Mouse (Mus musculus) hindbrain, embryonic 13.5 days (tissue): ENCODE data around the gene Gm10234. TPM values are rescaled to one million over a fixed set of nuclear protein-coding genes. Genes with fewer than 3 reads are reported as not detected.

Source experiments
- ATAC-seq: fragments of 200-750 bp; cut with Nextera tagmentation; 2 replicates; pipeline ENCODE4 v1.8.0; 2017; ENCODE audit warnings: moderate TSS enrichment; ENCODE audit not compliant: low FRiP score
- H3K27ac ChIP-seq: fragments of 300-500 bp; sonication (generic); 2 replicates; pipeline ENCODE4 v1.5.1; 2015; ENCODE audit warnings: inconsistent platforms, mild to moderate bottlenecking, moderate library complexity
- H3K27me3 ChIP-seq: fragments of 300-500 bp; sonication (generic); 2 replicates; pipeline ENCODE4 v1.6.1; 2015; ENCODE audit warnings: mild to moderate bottlenecking, inconsistent platforms
- H3K36me3 ChIP-seq: fragments of 300-500 bp; sonication (generic); 2 replicates; pipeline ENCODE4 v1.6.1; 2015; ENCODE audit warnings: mild to moderate bottlenecking, inconsistent platforms
- H3K4me1 ChIP-seq: fragments of 300-500 bp; sonication (generic); replicated peaks from 2 replicates; pipeline ENCODE4 v1.6.1; 2015; ENCODE audit warnings: inconsistent platforms
- H3K4me2 ChIP-seq: fragments of 300-500 bp; sonication (generic); 2 replicates; pipeline ENCODE4 v1.6.1; 2015; ENCODE audit warnings: inconsistent platforms, mild to moderate bottlenecking, moderate library complexity
- H3K4me3 ChIP-seq: fragments of 300-500 bp; sonication (generic); 2 replicates; pipeline ENCODE4 v1.5.1; 2015; ENCODE audit warnings: mild to moderate bottlenecking, inconsistent platforms
- H3K9ac ChIP-seq: fragments of 300-500 bp; sonication (generic); 2 replicates; pipeline ENCODE4 v1.6.1; 2015; ENCODE audit warnings: mild to moderate bottlenecking, inconsistent platforms
- H3K9me3 ChIP-seq: fragments of 300-500 bp; sonication (generic); 2 replicates; pipeline ENCODE4 v1.6.1; 2016; ENCODE audit warnings: inconsistent platforms
- WGBS: fragments of 180-500 bp; shearing (Covaris S2); methylation state at CpG from one replicate; pipeline ENCODE4 v1.1.7; 2015; 5-methylcytosine and 5-hydroxymethylcytosine counted together
- polyA plus RNA-seq: library from polyadenylated mRNA; unstranded; fragments of >200 nt; fragmentation: Nextera tagmentation; extraction: Ambion mirVana; gene quantifications from 2 replicates; pipeline ENCODE4 v1.2.1, GENCODE M21; 2015

The Gm10234 gene
- not detected in 2 replicates for polyA plus RNA-seq

DNA sequence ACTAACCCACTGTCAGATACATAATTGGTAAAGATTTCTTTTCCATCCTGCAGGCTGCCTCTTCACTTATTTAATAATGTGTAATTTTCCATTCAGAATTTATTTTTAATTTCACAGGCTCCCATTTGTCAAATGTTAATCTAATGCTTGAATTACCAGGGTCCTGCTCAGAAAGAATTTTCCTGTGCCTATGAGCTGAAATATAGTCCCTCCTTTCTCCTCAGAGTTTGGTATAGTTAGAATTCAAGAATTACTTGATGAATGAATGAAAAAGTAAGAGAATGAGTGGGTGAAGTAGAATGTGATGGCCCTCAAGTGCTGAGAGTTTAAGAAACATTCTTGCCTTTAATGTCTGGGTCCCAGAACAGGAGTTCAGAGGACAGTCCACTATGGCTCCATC lies at the start of gene Gm10234:
Gm10234 (plus strand) TSS at position 301 of the 400 bp plus-strand sequence.
- Histone ChIP-seq H3K9me3 (no peaks in the 10 kb centered on the region), H3K9ac (no peak within 1 kb of the TSS), H3K4me2 (no peak within 1 kb of the TSS), H3K4me1 (no peaks in the 10 kb centered on the region), H3K27ac (no peak within 1 kb of the TSS), H3K27me3 (no peaks in the 10 kb centered on the region), H3K4me3 (no peak within 1 kb of the TSS), H3K36me3 (no peaks in the 10 kb centered on the region)
- ATAC-seq, result no peak

DNA sequence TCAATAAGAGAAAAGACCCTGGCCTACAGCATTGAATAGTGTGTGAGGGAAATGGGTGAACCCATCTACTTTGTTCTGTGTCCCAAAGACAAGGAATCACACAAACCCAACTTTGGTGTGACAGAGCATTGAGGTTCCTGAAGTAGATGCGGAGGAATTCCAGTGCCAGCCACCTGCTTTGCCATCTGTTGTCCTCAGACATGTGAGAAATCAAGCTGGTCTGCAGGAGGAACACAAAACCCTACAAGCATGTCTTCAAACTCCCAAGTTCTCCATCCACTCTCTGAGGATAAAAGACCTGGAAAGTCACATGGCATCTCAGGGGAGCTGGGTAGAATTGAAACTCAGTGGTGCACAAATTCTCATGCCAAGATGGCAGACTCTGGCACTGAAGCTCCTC lies 44.3 kb upstream of the Gm10234 start:
- Histone ChIP-seq H3K9me3 (no peaks in the 10 kb centered on the region; the same call in 1 of the 2 replicates), H3K9ac (no peak overlapping the region), H3K4me1 (no peaks in the 10 kb centered on the region), H3K4me3 (no peak overlapping the region), H3K27ac (no peak overlapping the region), H3K36me3 (no peaks in the 10 kb centered on the region), H3K27me3 (no peaks in the 10 kb centered on the region), H3K4me2 (no peak overlapping the region)
- 94% methylated on average over 1 of the region's 1 CpGs for WGBS
- no peak for ATAC-seq

DNA sequence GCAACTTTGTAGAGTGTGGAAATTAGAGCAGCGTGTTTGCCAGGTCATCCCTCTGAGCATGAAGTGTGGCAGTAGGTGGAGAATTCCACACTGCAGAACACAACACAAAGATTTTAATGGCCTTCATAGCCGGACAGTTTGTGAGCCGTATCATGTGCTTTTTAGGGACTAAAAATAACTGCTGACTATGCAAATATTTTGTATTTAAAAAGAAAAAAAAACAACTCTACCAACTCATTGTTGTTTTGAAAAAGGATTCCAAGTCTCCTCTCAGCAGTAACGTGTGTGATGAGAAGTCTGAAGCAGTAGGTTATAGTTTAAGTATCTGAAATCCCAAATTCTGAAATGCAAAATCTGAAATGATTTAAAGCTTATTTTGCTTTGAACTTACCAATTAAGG lies 25.9 kb upstream of the Gm10234 start:
- no peak for ATAC-seq
- H3K27ac ChIP-seq, result no peak overlapping the region
- H3K27me3 ChIP-seq, result no peaks in the 10 kb centered on the region
- 87% methylated on average over 4 of the region's 4 CpGs for WGBS
- no peaks in the 10 kb centered on the region for H3K36me3 ChIP-seq
- no peaks in the 10 kb centered on the region for H3K4me1 ChIP-seq
- H3K9me3 ChIP-seq, result no peaks in the 10 kb centered on the region
- no peak overlapping the region for H3K9ac ChIP-seq
- H3K4me2 ChIP-seq, result no peak overlapping the region
- H3K4me3 ChIP-seq, result no peak overlapping the region

DNA sequence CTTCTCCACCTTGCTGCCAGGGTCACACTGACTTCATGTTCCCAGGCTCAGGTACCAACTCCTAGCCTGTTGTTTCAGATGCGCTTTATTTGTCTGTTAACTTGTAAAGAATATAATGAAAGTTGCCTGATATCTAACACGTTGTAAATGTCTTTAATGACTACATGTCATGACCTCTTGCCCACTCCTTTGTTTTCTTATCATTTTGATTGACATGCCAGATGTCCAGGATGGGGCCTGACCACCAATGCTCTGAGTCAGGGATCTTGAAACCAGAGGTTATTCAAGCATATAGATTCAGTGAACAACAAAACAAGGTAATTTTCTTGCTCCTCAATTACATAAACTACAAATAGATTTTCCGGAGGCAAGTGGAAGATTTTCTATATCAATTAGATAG lies 23.5 kb upstream of the Gm10234 start:
- WGBS, result 74% methylated on average over 3 of the region's 3 CpGs
- H3K36me3 ChIP-seq, result no peaks in the 10 kb centered on the region
- no peak for ATAC-seq

DNA sequence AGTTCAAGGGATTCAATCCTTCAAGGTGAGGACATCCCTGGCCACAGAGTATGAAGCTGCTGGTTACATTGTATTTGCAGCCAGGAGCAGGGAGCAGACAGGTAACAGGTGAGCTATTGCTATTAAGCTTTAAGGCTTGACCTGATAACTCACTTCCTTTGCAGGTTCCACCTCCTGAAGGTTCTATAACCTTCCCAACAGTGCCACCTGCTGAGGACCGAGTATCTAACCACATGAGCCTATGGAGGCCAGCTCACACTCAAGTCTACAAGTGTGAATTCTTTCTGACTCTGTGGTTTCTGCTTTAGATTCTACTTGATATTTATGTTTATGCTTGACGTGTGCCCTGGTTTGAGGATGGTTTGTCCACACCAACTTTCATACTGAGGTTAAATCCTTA lies 21.3 kb upstream of the Gm10234 start:
- Histone ChIP-seq H3K4me1 (no peaks in the 10 kb centered on the region), H3K9ac (no peak overlapping the region), H3K4me3 (no peak overlapping the region), H3K4me2 (no peak overlapping the region), H3K27ac (no peak overlapping the region), H3K27me3 (no peaks in the 10 kb centered on the region), H3K36me3 (no peaks in the 10 kb centered on the region), H3K9me3 (no peaks in the 10 kb centered on the region)
- 83% methylated on average over 2 of the region's 2 CpGs for WGBS
- no peak for ATAC-seq

More for the DNA sequence above, 23.5 kb upstream of the Gm10234 start:
- Histone ChIP-seq H3K27me3 (no peaks in the 10 kb centered on the region), H3K9me3 (no peaks in the 10 kb centered on the region), H3K4me1 (no peaks in the 10 kb centered on the region), H3K27ac (no peak overlapping the region), H3K9ac (no peak overlapping the region), H3K4me2 (no peak overlapping the region), H3K4me3 (no peak overlapping the region)

DNA sequence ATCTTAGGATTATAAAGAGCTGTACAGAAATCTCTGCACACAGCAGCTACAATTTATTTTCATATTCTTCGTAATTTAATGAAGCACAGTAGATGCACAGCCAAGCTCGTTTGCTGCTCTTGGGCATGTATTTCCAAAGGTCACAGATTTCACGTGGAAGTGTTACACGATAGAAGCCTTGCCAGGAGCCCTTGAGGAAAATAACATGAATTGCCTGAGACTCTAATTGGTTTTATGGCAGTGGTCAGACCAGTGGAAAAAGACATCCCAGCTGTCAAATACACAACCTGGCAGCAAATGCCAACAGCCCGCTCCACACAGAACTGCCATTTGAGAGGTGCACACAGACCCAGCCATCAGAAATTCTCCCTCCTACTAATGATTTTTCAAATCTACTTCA lies 9.3 kb downstream of the Gm10234 start:
- H3K27me3 ChIP-seq, result no peaks in the 10 kb centered on the region
- no peaks in the 10 kb centered on the region for H3K9me3 ChIP-seq
- no peak overlapping the region for H3K9ac ChIP-seq
- H3K27ac ChIP-seq, result peak overlapping the region; percentile 4; the same call in 1 of the 2 replicates
- H3K4me1 ChIP-seq, result 0 out of 2 replicates have a peak, but pooled peaks cover 5% of the 10 kb centered on the region
- no peak overlapping the region for H3K4me2 ChIP-seq
- no peak for ATAC-seq
- H3K4me3 ChIP-seq, result no peak overlapping the region
- 73% methylated on average over 5 of the region's 5 CpGs for WGBS
- H3K36me3 ChIP-seq, result no peaks in the 10 kb centered on the region

DNA sequence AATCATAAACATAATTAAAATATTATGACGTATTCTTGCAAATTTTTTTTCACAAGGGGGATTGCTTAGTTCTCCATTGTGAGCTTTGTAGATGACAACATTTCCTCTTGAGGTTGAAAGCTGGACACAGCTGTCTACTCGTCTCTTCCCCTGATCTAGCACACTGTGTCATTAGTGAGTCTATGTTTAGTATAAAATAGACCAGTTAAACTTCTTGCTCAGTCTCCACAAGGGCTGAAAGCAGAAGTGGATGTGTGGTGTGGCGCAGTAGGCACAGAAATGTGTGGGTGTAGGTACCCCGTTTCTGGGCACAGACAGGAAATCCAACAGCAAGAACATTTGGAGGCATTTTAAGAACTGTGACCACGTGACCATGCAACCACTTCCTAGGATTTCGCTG lies 12.9 kb downstream of the Gm10234 start:
- WGBS, result 95% methylated on average over 6 of the region's 6 CpGs
- Histone ChIP-seq H3K27me3 (no peaks in the 10 kb centered on the region), H3K4me3 (no peak overlapping the region), H3K27ac (no peak overlapping the region), H3K36me3 (no peaks in the 10 kb centered on the region), H3K9me3 (no peaks in the 10 kb centered on the region), H3K9ac (no peak overlapping the region), H3K4me2 (no peak overlapping the region), H3K4me1 (0 out of 2 replicates have a peak, but pooled peaks cover 5% of the 10 kb centered on the region)
- no peak for ATAC-seq

DNA sequence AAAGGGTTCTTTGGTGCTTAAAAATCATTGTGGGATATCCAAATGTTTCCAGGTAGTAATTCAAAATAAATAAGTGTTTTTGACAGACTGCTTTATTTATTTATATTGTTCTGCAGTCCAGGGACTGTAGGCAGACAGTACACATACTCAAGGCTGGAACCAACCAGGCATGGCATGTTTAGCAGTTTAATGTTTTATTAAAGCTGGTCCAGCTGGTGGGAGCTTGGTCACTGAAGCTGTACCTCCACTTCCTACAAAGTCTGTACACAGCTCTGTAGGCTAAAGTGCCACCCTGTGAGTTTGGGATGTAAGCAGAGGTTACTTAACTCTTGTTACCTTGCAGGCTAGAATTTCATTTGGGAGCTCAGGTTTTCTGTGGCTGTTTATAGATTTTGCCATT lies 27.5 kb downstream of the Gm10234 start:
- Histone ChIP-seq H3K27ac (no peak overlapping the region), H3K36me3 (no peaks in the 10 kb centered on the region), H3K4me1 (no peaks in the 10 kb centered on the region), H3K9ac (no peak overlapping the region), H3K4me2 (no peak overlapping the region), H3K9me3 (no peaks in the 10 kb centered on the region), H3K27me3 (no peaks in the 10 kb centered on the region), H3K4me3 (no peak overlapping the region)
- no peak for ATAC-seq

DNA sequence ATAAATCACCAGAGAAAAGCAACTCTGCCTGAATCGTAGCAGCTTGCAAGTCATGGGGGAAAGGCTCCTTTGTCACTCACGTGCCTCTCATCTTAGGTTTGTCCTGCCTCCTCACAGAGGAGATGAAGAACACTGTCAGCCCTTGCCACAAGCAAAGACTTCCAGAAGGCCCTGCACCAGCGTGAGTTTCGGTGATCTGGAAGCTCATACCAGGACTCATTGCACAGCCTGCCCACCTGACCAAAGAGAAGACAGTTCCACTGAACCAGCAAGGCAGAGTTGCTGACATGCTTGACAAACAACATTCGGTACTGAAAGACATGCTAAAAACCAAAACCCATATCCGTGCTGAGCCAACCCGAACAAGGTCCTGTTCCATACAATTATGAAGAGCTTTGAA lies 31.1 kb downstream of the Gm10234 start:
- ATAC-seq, result no peak
- Histone ChIP-seq H3K9me3 (no peaks in the 10 kb centered on the region), H3K4me1 (no peaks in the 10 kb centered on the region), H3K36me3 (no peaks in the 10 kb centered on the region), H3K4me3 (no peak overlapping the region), H3K4me2 (no peak overlapping the region), H3K9ac (no peak overlapping the region), H3K27ac (no peak overlapping the region), H3K27me3 (no peaks in the 10 kb centered on the region)
- WGBS, result 93% methylated on average over 7 of the region's 7 CpGs

DNA sequence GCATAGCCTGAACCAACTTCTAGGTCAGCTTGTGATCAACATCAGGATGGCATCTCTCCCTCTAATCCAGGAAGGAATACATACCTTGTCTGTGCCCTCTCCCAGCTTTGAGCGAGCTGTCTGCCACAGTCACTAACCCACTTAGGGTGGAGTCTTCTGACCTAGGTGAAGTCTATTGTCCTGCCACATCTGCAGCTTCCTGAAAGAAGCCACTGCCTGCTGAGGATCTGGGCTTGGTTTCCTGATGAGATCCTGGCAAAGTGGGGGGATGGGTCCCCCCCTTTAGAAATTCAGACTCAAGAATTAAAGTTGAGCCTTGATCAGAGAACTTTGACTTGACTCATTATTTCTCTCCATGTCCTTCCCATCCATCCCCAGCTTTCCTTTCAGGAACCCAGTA lies 32.0 kb downstream of the Gm10234 start:
- no peaks in the 10 kb centered on the region for H3K4me1 ChIP-seq

DNA sequence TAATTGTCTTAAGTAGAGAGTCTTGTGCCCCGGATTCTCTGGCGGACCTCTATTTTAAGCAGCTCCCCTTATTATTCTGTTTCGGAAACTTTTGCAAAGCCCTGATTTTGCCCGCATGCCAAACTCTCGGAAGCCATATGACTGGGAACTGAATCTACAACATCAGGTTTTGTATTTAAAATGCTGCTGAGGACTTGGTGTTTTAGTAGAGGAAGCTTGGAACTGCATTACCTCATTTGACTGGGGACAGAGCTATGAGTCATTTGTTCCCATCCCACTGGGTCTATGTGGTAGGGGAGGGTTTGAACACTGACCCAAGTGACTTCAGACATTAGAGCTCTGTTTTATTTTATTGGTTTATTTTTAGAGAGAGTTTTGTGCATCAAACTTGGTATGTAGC lies 38.2 kb downstream of the Gm10234 start:
- WGBS, result 93% methylated on average over 5 of the region's 5 CpGs

More for the DNA sequence above, 32.0 kb downstream of the Gm10234 start:
- Histone ChIP-seq H3K36me3 (no peaks in the 10 kb centered on the region), H3K9me3 (no peaks in the 10 kb centered on the region), H3K9ac (no peak overlapping the region), H3K27me3 (no peaks in the 10 kb centered on the region), H3K27ac (no peak overlapping the region), H3K4me2 (no peak overlapping the region), H3K4me3 (no peak overlapping the region)
- 86% methylated on average over 1 of the region's 1 CpGs for WGBS
- ATAC-seq, result no peak

DNA sequence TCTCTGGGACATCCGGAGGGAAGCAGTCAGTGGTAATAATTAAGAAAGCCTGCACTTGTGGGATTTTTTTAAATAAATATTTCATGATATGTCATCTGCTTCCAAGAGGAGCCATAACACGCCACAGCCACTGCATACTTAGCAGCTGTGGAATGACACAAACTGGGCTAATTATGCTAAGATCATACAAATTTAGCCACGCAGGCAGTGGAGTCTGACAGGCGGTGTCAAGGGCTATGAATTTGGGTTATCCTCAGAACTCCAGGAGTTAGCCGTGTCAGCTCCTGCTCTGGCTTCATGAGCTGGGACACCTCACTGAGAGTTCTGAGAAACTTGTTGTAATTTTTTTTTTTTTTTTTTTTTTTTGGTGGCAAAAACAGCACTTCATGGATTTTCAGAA lies 40.8 kb downstream of the Gm10234 start:
- H3K9me3 ChIP-seq, result no peaks in the 10 kb centered on the region
- WGBS, result 85% methylated on average over 5 of the region's 5 CpGs

More for the DNA sequence above, 38.2 kb downstream of the Gm10234 start:
- no peak overlapping the region for H3K4me3 ChIP-seq
- no peaks in the 10 kb centered on the region for H3K9me3 ChIP-seq
- H3K27me3 ChIP-seq, result no peaks in the 10 kb centered on the region
- no peaks in the 10 kb centered on the region for H3K4me1 ChIP-seq
- H3K36me3 ChIP-seq, result no peaks in the 10 kb centered on the region
- H3K9ac ChIP-seq, result no peak overlapping the region
- no peak overlapping the region for H3K4me2 ChIP-seq
- no peak overlapping the region for H3K27ac ChIP-seq
- ATAC-seq, result no peak

DNA sequence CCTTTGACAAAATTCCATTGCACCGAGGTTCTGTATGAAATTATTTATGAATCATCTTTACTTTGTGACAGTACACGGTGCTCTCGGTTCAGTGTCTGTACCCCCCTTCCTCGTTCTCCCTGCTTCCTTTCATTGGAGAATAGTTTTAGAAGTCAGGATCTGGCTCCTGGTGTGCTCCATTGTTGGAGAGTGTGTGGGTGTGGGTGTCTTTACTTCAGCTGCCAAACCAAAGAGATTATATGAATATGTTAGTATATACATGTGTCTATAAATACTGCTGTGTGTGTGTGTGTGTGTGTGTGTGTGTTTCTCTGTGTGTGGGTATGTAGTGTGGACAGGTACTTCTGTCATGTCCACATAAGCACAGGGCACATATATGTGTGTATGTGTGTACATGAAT lies 49.9 kb downstream of the Gm10234 start:
- no peak for ATAC-seq
- H3K4me2 ChIP-seq, result no peak overlapping the region
- no peak overlapping the region for H3K4me3 ChIP-seq
- no peak overlapping the region for H3K9ac ChIP-seq
- 77% methylated on average over 4 of the region's 4 CpGs for WGBS
- H3K27me3 ChIP-seq, result no peaks in the 10 kb centered on the region
- H3K36me3 ChIP-seq, result no peaks in the 10 kb centered on the region
- H3K27ac ChIP-seq, result no peak overlapping the region
- no peaks in the 10 kb centered on the region for H3K9me3 ChIP-seq
- H3K4me1 ChIP-seq, result no peaks in the 10 kb centered on the region

More for the DNA sequence above, 40.8 kb downstream of the Gm10234 start:
- no peak overlapping the region for H3K9ac ChIP-seq
- no peaks in the 10 kb centered on the region for H3K36me3 ChIP-seq
- no peaks in the 10 kb centered on the region for H3K4me1 ChIP-seq
- H3K4me2 ChIP-seq, result no peak overlapping the region
- H3K27ac ChIP-seq, result no peak overlapping the region
- H3K4me3 ChIP-seq, result no peak overlapping the region
- no peak for ATAC-seq
- no peaks in the 10 kb centered on the region for H3K27me3 ChIP-seq
